Mouse (Mus musculus): ENCODE results near the gene Dhx16. TPM values are rescaled to one million over a fixed set of nuclear protein-coding genes. Genes with fewer than 3 reads are reported as not detected.

Dhx16 gene
- total RNA-seq, 2 experiments from 2014 or later = 10.8 to 14.2 TPM

DNA sequence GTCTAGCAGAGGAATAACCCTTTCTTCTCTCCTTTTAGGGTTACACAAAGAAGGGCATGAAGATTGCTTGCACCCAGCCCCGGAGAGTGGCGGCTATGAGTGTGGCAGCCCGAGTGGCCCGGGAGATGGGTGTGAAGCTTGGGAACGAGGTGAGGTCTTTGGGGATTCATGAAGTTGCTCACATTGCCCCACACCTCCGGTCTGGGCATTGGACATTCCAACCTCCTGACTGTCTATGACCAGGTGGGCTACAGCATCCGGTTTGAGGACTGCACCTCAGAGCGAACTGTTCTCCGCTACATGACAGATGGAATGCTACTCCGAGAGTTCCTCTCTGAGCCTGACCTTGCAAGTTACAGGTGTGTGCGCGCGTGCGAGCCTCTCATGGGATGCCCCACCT is 4.2 kb downstream of the Dhx16 start:
- DNase-seq = no peak
- intact Hi-C loops (cut with DNase I) = no loop called here

GRCm38 (mm10) chr17:35887725-35888124 is 8.1 kb downstream of the Dhx16 start:
- DNase-seq = no peak
- intact Hi-C loops (cut with DNase I) = no loop called here

DNA sequence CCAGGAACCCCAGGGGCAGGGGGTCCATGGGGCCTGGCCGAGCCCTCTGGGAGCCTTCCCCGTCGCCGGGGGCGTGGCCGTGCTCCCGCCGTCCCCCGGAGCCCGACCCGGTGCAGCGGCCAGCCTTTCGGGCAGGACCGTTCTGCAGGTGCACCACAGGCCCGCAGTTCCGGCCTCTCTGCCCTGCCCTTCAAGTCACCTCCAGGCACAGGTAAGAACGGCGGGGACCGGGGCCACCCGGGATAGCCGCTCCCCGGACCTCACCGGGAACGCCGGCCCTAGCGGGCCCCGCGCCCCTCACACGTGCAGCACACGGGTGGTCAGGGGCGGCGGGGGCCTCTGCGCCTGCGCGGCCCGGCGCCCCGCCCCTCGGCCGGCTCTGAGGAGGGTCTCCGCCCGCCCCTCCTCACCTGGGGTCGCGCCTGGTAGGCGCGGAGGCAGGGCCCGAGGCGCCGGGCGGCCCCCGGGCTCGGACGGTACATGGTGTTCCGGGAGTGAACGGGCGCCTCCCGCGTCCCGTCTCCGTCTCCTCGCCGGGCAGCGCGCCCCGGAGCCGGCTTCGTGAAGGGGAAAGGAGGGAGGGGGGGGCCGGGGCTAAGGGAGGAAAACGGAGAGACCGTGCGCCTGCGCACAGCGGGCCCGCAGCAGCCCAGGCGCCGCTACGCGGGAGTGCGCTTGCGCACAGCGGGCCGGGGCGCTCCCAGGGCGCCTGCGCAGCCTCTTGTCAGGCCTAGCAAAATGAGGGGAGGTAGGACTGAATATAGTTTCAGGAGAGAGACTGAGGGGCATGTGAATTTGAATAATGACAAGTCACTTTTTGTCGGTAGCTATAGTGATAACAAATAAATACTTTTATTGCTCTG is 17.4 kb downstream of the Dhx16 start, which contains the start of gene 2310061I04Rik:
Gene 2310061I04Rik (minus strand): TSS at position 651 of the 863 bp plus-strand sequence.
- DNase-seq = peak; percentile 85 to 87
- intact Hi-C loops (cut with DNase I) = no loop called here

DNA sequence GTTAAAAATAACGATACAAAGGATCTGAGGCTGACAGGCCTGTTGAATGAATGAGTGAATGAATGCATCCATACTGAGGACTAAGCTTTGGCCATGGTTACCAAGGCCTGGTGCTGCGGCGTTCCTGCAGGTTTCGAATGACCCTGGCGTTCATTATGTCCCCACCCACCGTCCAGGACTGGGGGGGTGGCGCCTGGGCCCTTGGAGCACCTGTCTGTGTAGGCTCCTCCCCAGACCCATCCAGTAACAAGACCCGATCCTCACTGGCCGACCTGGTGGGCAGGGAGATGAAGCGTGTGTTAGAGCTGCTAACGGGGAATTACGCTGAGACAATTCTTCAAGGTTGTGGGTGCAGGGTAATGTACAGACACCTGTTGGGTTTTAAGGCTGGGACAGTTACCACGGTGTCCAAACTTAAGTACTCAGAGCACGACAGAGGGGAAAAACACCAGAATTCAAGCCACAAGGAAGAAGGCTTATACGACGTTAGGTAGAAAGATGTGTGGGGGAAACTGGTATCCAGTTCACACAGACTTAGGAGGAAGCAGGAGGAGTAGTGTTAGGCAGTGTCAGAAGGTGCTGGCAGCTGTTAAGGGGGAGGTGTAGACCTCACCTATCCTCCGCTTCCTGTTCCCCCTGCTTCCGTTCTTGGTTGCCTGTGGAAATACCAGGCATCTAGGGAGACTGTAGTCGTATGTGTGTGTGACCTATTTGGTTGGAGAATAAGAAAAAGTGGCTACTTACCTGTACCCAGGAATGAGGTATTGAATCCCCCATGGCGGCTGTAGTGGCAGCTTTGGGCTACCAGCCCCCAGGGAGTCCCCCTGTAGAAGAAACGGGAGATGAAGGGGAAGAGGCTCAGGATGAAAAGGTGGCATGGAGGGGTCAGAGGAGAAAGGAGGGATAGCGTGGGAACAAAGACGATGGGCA is 18.3 kb downstream of the Dhx16 start:
- DNase-seq = no peak
- intact Hi-C loops (cut with DNase I) = no loop called here

DNA sequence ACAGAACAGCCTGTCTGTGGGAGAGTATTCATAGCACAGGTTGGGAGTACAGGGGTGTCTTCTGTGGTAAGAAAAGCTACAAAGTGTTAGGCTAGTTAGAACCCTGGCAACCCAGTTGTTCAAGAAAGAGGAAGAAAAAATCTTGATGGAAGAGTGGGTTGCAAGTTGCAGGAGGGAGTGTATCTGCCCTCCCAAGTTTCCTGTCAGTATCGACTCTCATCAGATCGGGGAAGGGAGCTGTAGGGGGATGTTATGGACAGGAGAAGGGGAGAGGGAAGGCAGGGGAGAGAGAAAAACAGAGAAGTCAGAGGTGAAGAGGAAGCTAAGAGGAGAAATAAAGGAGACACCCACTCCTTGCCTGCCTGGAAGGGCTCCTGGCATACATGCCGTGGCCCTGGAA is 21.0 kb downstream of the Dhx16 start:
- DNase-seq = no peak
- intact Hi-C loops (cut with DNase I) = no loop called here

DNA sequence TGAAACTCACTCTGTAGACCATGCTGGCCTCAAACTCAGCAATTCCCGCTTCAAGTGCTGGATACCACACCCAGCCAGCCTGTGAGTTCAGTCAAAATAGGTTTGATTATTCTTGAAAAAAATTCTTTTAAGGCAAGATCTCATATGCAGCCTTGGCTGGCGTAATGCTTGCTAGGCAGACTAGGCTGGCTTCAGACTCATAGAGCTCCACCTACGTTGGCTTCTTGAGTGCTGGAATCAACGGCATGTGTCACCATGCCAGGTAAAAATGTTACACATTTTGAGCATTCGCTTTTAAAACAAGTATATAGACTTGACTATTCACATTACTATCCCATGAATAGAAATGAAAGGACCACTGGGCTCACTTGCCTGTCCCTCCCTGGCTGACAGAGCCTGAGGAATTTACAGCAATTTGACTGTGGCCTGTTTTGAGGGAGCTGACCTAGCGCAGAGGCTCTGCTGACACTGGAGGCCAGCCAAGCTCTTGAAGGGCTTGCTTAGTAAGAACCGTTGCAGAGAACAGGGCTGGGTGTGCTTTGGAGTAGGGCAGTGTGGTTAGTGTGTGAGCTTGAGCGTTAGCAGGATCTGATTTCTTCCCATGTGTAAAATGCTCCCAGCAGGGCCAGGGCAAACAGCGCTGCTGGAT is 23.8 kb downstream of the Dhx16 start:
- DNase-seq = no peak

GRCm38 (mm10) chr17:35903992-35904355 is 24.4 kb downstream of the Dhx16 start:
- intact Hi-C loops (cut with DNase I) = no loop called here
- DNase-seq = no peak

More for the DNA sequence above, 23.8 kb downstream of the Dhx16 start:
- intact Hi-C loops (cut with DNase I) = no loop called here

DNA sequence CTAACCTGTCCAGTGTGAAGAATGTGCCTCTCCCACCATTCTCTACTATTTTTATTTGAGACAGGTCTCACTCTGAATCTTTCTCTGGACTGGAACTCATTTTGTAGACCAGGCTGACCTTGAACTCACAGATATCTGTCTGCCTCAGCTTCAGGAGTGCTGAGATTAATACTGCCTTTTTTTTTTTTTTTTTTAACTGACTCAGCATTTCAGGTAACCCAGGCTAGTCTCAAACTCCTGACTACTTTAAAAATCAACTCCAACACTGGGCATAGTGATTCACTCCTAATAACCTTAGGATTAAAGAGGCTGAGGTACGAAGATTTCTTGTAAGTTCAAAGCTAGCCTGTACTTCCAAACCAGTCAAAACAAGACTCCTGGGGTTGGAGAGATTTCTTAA is 26.0 kb downstream of the Dhx16 start:
- no peak for DNase-seq
- intact Hi-C loops (cut with DNase I) = no loop called here

- DNase-seq = no peak
- intact Hi-C loops (cut with DNase I) = no loop called here
Measured at GRCm38 (mm10) chr17:35907609-35908008, 28.0 kb downstream of the Dhx16 start.

DNA sequence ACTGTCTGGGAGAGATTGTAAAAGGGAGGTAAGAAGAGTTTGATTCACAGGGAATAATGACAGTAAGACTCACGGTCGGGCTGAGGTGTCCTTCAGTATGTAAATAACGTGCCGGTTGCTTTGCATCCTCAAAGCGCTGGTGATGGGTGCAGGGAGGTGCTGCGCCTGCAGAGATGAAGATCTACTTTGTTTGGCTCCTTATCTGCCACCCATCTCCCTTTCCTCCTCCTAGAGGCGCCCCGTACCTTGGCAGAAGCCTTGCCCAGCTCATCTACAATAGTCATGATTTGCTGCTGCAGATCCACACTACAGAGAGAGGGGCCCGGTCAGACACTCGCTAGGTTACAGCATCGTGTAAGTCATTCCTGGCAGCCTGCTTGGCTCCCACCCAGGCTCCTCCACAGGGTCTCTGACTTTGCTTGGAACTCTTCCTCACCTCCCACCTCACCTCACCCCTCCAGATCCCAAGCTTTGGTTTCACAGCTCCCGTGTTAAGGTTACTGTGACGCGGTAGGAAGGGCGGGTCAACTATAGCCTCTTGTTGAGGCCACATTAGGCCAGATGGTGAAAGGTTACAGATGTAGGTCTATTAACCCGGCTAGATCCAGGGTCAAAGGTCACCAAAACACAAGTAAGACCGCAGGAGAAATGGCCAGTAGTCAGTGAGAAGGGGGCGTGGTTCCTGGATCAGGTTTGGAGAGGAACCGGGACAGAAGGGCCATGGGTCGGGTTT is 29.7 kb downstream of the Dhx16 start:
- intact Hi-C loops (cut with DNase I) = no loop called here
- DNase-seq = no peak

GRCm38 (mm10) chr17:35909919-35910369 is 30.3 kb downstream of the Dhx16 start, which contains the start of gene Atat1:
Gene Atat1, minus strand, starts transcription at chr17:35910075.
- intact Hi-C loops (cut with DNase I) = no loop called here
- peak; percentile 91 to 92 for DNase-seq

DNA sequence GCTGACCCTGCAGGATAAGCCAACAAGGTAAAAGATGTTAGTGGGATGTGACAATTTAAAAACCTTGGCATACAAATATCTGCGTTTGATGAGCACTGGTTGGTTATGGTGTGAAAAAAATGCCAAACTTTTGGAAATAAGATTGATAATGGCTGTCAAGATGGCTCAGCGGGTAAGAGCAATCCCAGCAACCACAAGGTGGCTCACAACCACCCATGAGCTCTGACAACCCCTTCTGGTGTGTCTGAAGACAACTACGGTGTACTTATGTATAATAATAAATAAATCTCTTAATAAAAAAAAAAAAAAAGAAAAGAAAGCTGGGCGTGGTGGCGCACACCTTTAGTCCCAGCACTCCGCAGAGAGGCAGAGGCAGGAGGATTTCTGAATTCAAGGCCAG is 35.4 kb downstream of the Dhx16 start:
- intact Hi-C loops (cut with DNase I) = no loop called here
- no peak for DNase-seq

DNA sequence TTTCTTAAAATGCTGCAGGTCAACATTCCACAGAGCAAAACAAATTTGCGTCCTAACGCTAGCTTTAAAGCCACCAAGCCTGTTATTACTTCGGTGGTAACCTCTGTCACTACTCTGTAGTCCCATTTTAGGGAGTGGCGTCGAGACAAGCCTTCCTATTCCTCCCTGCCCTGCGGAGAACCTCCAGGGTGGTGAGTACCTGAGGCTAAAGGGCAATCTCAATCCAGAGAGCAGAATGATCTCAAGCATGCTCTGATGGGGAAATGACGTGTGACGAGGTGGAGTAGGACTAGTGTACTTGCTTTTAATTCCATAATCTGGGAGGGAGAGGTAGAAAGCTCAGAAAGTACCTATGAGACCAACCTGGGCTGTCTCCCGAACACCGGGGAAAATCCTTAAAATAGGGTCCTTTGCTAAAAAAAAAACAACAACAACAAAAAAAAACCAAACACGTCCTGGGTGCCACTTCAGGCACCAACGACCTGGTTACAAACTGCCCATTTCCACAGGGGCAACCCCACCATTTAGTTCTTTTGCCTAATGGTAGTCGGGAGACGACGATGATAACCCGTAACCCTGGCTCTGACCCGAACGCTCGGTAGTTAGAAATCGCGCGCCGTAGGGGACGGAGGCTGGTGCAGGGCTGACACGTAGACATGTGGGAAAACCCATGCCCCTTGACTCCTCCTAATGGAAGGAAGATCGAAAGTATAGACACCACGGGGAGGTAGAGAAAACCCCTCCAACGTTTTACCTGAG is 36.1 kb downstream of the Dhx16 start:
- intact Hi-C loops (cut with DNase I) = no loop called here
- DNase-seq = no peak

GRCm38 (mm10) chr17:35916297-35917142 is 36.9 kb downstream of the Dhx16 start, which contains the start of the genes Mrps18b and Ppp1r10:
Gene Mrps18b, minus strand, starts transcription at chr17:35916389.
Gene Ppp1r10, plus strand, starts transcription at chr17:35916434.
- peak; percentile 97 to 98 for DNase-seq
- intact Hi-C loops (cut with DNase I) = no loop called here

GRCm38 (mm10) chr17:35917143-35917462 is 37.5 kb downstream of the Dhx16 start:
- intact Hi-C loops (cut with DNase I) = no loop called here
- DNase-seq = no peak

GRCm38 (mm10) chr17:35917463-35918251 is 38.0 kb downstream of the Dhx16 start:
- intact Hi-C loops (cut with DNase I) = no loop called here

GRCm38 (mm10) chr17:35918276-35919059 is 38.8 kb downstream of the Dhx16 start:
- intact Hi-C loops (cut with DNase I) = no loop called here
- no peak for DNase-seq

More at GRCm38 (mm10) chr17:35917463-35918251, 38.0 kb downstream of the Dhx16 start:
- no peak for DNase-seq

Measured in gastrocnemius, postnatal 36 days (tissue).